Mouse (Mus musculus) T-cell, adult 2 months (primary cell): ENCODE data around the gene Cc2d1b.

Experiments
- DNase-seq: peaks from one replicate; pipeline ENCODE4 v3.0.0; 2022; ENCODE audit warnings: low spot score

Cc2d1b gene

GRCm38 (mm10) chr4:108638752-108639151 lies 19.0 kb downstream of the Cc2d1b start:
- DNase-seq = peak; percentile 61

GRCm38 (mm10) chr4:108664407-108664806 lies 44.7 kb downstream of the Cc2d1b start:
- no peak for DNase-seq
